Mouse (Mus musculus) heart, embryonic 10.5 days (tissue): ENCODE measurements around the gene 9930104L06Rik. TPM values are rescaled to one million over a fixed set of nuclear protein-coding genes. Genes with fewer than 3 reads are reported as not detected.
A peak's percentile ranks its signal among the peaks of the same experiment; 100 is the strongest.
"Not testable (repeated sequence)": the region's sequence is repeated elsewhere in the genome, so short reads cannot be mapped to it uniquely, and the experiment has no call there.

ENCODE experiments used
- DNase-seq: peaks from one replicate; pipeline ENCODE4 v3.0.0-alpha.2; 2017; ENCODE audit warnings: low spot score
- H3K27ac ChIP-seq: fragments of 300-500 bp; sonication (generic); 2 replicates; pipeline ENCODE4 v1.5.1; 2016; ENCODE audit warnings: mild to moderate bottlenecking
- H3K27me3 ChIP-seq: fragments of 300-500 bp; sonication (generic); 2 replicates; pipeline ENCODE4 v1.6.1; 2016; ENCODE audit warnings: mild to moderate bottlenecking; ENCODE audit not compliant: poor library complexity, insufficient read depth, severe bottlenecking
- H3K36me3 ChIP-seq: fragments of 300-500 bp; sonication (generic); 2 replicates; pipeline ENCODE4 v1.6.1; 2016; ENCODE audit warnings: mild to moderate bottlenecking, moderate library complexity
- H3K4me1 ChIP-seq: fragments of 300-500 bp; sonication (generic); 2 replicates; pipeline ENCODE4 v1.6.1; 2016; ENCODE audit warnings: mild to moderate bottlenecking
- H3K4me3 ChIP-seq: fragments of 300-500 bp; sonication (generic); 2 replicates; pipeline ENCODE4 v1.5.1; 2016; ENCODE audit warnings: mild to moderate bottlenecking, moderate library complexity
- H3K9me3 ChIP-seq: fragments of 300-500 bp; sonication (generic); 2 replicates; pipeline ENCODE4 v1.6.1; 2016; ENCODE audit warnings: mild to moderate bottlenecking, moderate library complexity
- WGBS: fragments of 180-500 bp; shearing (Covaris S2); methylation state at CpG from one replicate; pipeline ENCODE4 v1.1.7; 2016; 5-methylcytosine and 5-hydroxymethylcytosine counted together
- polyA plus RNA-seq: library from polyadenylated mRNA; unstranded; fragments of >200 nt; fragmentation: Nextera tagmentation; extraction: Ambion mirVana; gene quantifications from 2 replicates; pipeline ENCODE4 v1.2.1, GENCODE M21; 2016

Gene 9930104L06Rik
- 11.6 and 12.7 TPM in 2 replicates for polyA plus RNA-seq

- Histone ChIP-seq H3K36me3 (peaks cover 29% of the 10 kb centered on the region), H3K27ac (peak within 1 kb of the TSS; percentile 94), H3K4me3 (peak within 1 kb of the TSS; percentile 96), H3K9me3 (no peaks in the 10 kb centered on the region), H3K4me1 (peaks cover 14% of the 10 kb centered on the region), H3K27me3 (no peaks in the 10 kb centered on the region)
- DNase-seq: peak; percentile 98
- under 1% methylated on average over 52 of the region's 52 CpGs for WGBS
Observed at GRCm38 (mm10) chr4:124936613-124937471, at the start of gene 9930104L06Rik. Gene 9930104L06Rik, plus strand, starts transcription at chr4:124937048.

- Histone ChIP-seq H3K27ac (no peak overlapping the region), H3K4me3 (no peak overlapping the region), H3K36me3 (no peaks in the 10 kb centered on the region), H3K27me3 (peaks cover 91% of the 10 kb centered on the region), H3K9me3 (no peaks in the 10 kb centered on the region), H3K4me1 (no peaks in the 10 kb centered on the region)
- 68% methylated on average over 7 of the region's 7 CpGs for WGBS
- DNase-seq: no peak
Observed at GRCm38 (mm10) chr4:124888702-124889101, 48.1 kb upstream of the 9930104L06Rik start.

- no peak for DNase-seq
- no peak overlapping the region for H3K27ac ChIP-seq
- peaks cover 92% of the 10 kb centered on the region for H3K27me3 ChIP-seq
- 78% methylated on average over 2 of the region's 2 CpGs for WGBS
- H3K9me3 ChIP-seq: no peaks in the 10 kb centered on the region
- H3K36me3 ChIP-seq: no peaks in the 10 kb centered on the region
- H3K4me1 ChIP-seq: peaks cover 10% of the 10 kb centered on the region
- no peak overlapping the region for H3K4me3 ChIP-seq
Observed at GRCm38 (mm10) chr4:124889935-124890334, 46.9 kb upstream of the 9930104L06Rik start.

- Histone ChIP-seq H3K27me3 (peaks cover 92% of the 10 kb centered on the region), H3K9me3 (no peaks in the 10 kb centered on the region), H3K4me1 (peaks cover 11% of the 10 kb centered on the region), H3K36me3 (no peaks in the 10 kb centered on the region), H3K4me3 (no peak overlapping the region), H3K27ac (no peak overlapping the region)
- 68% methylated on average over 5 of the region's 5 CpGs for WGBS
- DNase-seq: no peak
Observed at GRCm38 (mm10) chr4:124890831-124891230, 46.0 kb upstream of the 9930104L06Rik start.

- Histone ChIP-seq H3K4me1 (peaks cover 11% of the 10 kb centered on the region), H3K27ac (no peak overlapping the region), H3K36me3 (no peaks in the 10 kb centered on the region), H3K27me3 (peaks cover 92% of the 10 kb centered on the region), H3K4me3 (no peak overlapping the region), H3K9me3 (no peaks in the 10 kb centered on the region)
- no peak for DNase-seq
- 40% methylated on average over 6 of the region's 6 CpGs for WGBS
Observed at GRCm38 (mm10) chr4:124893769-124894168, 43.1 kb upstream of the 9930104L06Rik start.

- Histone ChIP-seq H3K4me3 (peak overlapping the region; percentile 60), H3K27me3 (peaks cover 97% of the 10 kb centered on the region), H3K9me3 (no peaks in the 10 kb centered on the region), H3K4me1 (peaks cover 16% of the 10 kb centered on the region), H3K27ac (no peak overlapping the region), H3K36me3 (no peaks in the 10 kb centered on the region)
- DNase-seq: no peak
- 2% methylated on average over 83 of the region's 83 CpGs for WGBS
Observed at GRCm38 (mm10) chr4:124894508-124895428, 42.1 kb upstream of the 9930104L06Rik start.

- Histone ChIP-seq H3K4me1 (peaks cover 19% of the 10 kb centered on the region), H3K27ac (no peak overlapping the region), H3K4me3 (no peak overlapping the region), H3K27me3 (peaks cover 85% of the 10 kb centered on the region), H3K9me3 (no peaks in the 10 kb centered on the region), H3K36me3 (no peaks in the 10 kb centered on the region)
- 63% methylated on average over 10 of the region's 10 CpGs for WGBS
- no peak for DNase-seq
Observed at GRCm38 (mm10) chr4:124898428-124898827, 38.4 kb upstream of the 9930104L06Rik start.

- H3K36me3 ChIP-seq: no peaks in the 10 kb centered on the region
- peaks cover 17% of the 10 kb centered on the region for H3K4me1 ChIP-seq
- 55% methylated on average over 5 of the region's 5 CpGs for WGBS
- H3K4me3 ChIP-seq: no peak overlapping the region
- peaks cover 75% of the 10 kb centered on the region for H3K27me3 ChIP-seq
- no peak overlapping the region for H3K27ac ChIP-seq
- DNase-seq: no peak
- H3K9me3 ChIP-seq: no peaks in the 10 kb centered on the region
Observed at GRCm38 (mm10) chr4:124899906-124900305, 36.9 kb upstream of the 9930104L06Rik start.

- H3K27ac ChIP-seq: no peak overlapping the region
Observed at GRCm38 (mm10) chr4:124905417-124905816, 31.4 kb upstream of the 9930104L06Rik start.

GRCm38 (mm10) chr4:124905971-124906822, 30.7 kb upstream of the 9930104L06Rik start:
- H3K27ac ChIP-seq: peak overlapping the region; percentile 63; the same call in 1 of the 2 replicates
- no peak for DNase-seq
- WGBS: 8% methylated on average over 21 of the region's 21 CpGs

More at GRCm38 (mm10) chr4:124905417-124905816, 31.4 kb upstream of the 9930104L06Rik start:
- peaks cover 42% of the 10 kb centered on the region for H3K27me3 ChIP-seq
- WGBS: 60% methylated on average over 4 of the region's 4 CpGs
- DNase-seq: no peak
- H3K4me3 ChIP-seq: no peak overlapping the region
- H3K4me1 ChIP-seq: peaks cover 23% of the 10 kb centered on the region
- no peaks in the 10 kb centered on the region for H3K36me3 ChIP-seq
- H3K9me3 ChIP-seq: no peaks in the 10 kb centered on the region

GRCm38 (mm10) chr4:124928102-124928501, 8.7 kb upstream of the 9930104L06Rik start:
- WGBS: 93% methylated on average over 5 of the region's 5 CpGs
- Histone ChIP-seq H3K4me3 (no peak overlapping the region), H3K4me1 (no peaks in the 10 kb centered on the region), H3K36me3 (peaks cover 79% of the 10 kb centered on the region), H3K27me3 (no peaks in the 10 kb centered on the region), H3K27ac (no peak overlapping the region), H3K9me3 (no peaks in the 10 kb centered on the region)
- DNase-seq: no peak

More at GRCm38 (mm10) chr4:124905971-124906822, 30.7 kb upstream of the 9930104L06Rik start:
- Histone ChIP-seq H3K4me3 (peak overlapping the region; percentile 47), H3K27me3 (peaks cover 42% of the 10 kb centered on the region), H3K9me3 (no peaks in the 10 kb centered on the region), H3K36me3 (no peaks in the 10 kb centered on the region), H3K4me1 (peaks cover 23% of the 10 kb centered on the region)

GRCm38 (mm10) chr4:124939211-124939610, 2.4 kb downstream of the 9930104L06Rik start, which contains the start of gene Cdca8:
Gene Cdca8, minus strand, starts transcription at chr4:124939311.
- 91% methylated on average over 4 of the region's 4 CpGs for WGBS
- H3K9me3 ChIP-seq, DNase-seq, H3K4me3 ChIP-seq, H3K27ac ChIP-seq, H3K27me3 ChIP-seq: not testable (repeated sequence)
- Histone ChIP-seq H3K36me3 (peaks cover 38% of the 10 kb centered on the region), H3K4me1 (peaks cover 14% of the 10 kb centered on the region)
